Comparison of ENCODE assay signal across 9 mouse cellular contexts in the genomic region with DNA sequence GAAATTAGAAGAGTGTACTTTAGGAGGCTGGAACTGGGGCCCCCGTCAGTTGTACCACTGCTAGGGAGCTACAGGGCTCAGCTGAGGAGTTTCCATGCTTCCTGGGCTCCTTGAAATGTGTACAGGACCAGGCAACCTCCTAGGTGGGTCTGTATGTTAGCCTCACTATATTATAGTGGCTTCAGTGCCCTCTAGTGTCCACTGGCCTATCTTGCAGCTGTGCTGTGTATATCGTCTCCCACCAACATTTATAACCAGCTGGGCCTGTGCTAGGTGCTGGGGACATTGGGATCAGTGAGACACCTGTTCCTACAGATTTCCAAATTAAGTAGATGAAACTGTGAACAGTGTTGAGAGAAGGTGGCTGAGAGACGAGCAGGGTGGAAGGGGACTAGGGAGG. TPM values are rescaled to one million over a fixed set of nuclear protein-coding genes. Genes with fewer than 3 reads are reported as not detected.
DNase-seq lines count a peak whose midpoint lies in the region; TF ChIP-seq lines count a peak whose summit lies in the region.
"Had no signal": no experiment of that assay in that cellular context is flagged by ENCODE, and none has a peak within 500 bp of the region (broad histone marks: within the 10 kb centered on the region; RNA-seq: fewer than 3 reads in every experiment).

No protein-coding gene starts in this region.

- no peak overlapping the region for H3K4me3 ChIP-seq in MEL (ENCODE audit: control insufficient read depth in 1 of 2, insufficient read depth in 1 of 2, low read depth in 2 of 2, low read length in 2 of 2)
- H3K4me3 ChIP-seq: embryonic facial prominence, embryonic 12.5 days had no signal

- H3K27ac ChIP-seq in MEL (ENCODE audit: control insufficient read depth, low read depth, low read length): no peak overlapping the region
- H3K27ac ChIP-seq: embryonic facial prominence, embryonic 12.5 days had no signal

- peak; percentile 63 to 82 (median 78) for TF ChIP-seq CTCF in MEL (IDR thresholded peaks at IDR 0.05 in 2 of 3, conservative IDR thresholded peaks at IDR 0.05 in 1 of 3; ENCODE audit: control insufficient read depth in 1 of 3, insufficient read depth in 1 of 3, low read depth in 2 of 3, low read length in 3 of 3, poor library complexity in 1 of 3, severe bottlenecking in 1 of 3)

- H3K27me3 ChIP-seq in MEL (ENCODE audit: control insufficient read depth in 1 of 2, insufficient read depth in 2 of 2, low read length in 2 of 2): no peaks in the 10 kb centered on the region

- H3K9me3 ChIP-seq in MEL (replicated peaks; ENCODE audit: insufficient read depth, low read length): no peaks in the 10 kb centered on the region
- H3K9me3 ChIP-seq: embryonic facial prominence, embryonic 12.5 days had no signal

- H3K4me1 ChIP-seq in MEL (ENCODE audit: control insufficient read depth in 1 of 2, insufficient read depth in 2 of 2, low read length in 2 of 2): peaks cover 0 to 13% of the 10 kb centered on the region in 2 experiments; a peak in 1 of 4 replicates

- no peaks in the 10 kb centered on the region for H3K36me3 ChIP-seq in MEL (ENCODE audit: control insufficient read depth in 1 of 2, insufficient read depth in 2 of 2, low read length in 2 of 2)
- H3K36me3 ChIP-seq: embryonic facial prominence, embryonic 12.5 days had no signal

- DNase-seq in left cerebral cortex, postnatal 10 days (ENCODE audit: extremely low spot score in 1 of 2, low spot score in 2 of 2): peak; percentile 13 to 39
- no peak for DNase-seq in left cerebral cortex, adult 11 months (ENCODE audit: low spot score)
- DNase-seq in MEL (ENCODE audit: low read depth, low spot score): peak; percentile 63
- peak; percentile 74 to 77 for DNase-seq in cerebellum, postnatal 10 days
- peak; percentile 68 to 69 for DNase-seq in heart, postnatal 10 days
- peak; percentile 46 to 68 for DNase-seq in kidney, postnatal 36 days
- DNase-seq in mesoderm, embryonic 11.5 days (ENCODE audit: low read depth, low spot score): peak; percentile 50
- DNase-seq in thymus, postnatal 4 days: peak; percentile 45

- intact Hi-C loops in left cerebral cortex, postnatal 10 days (cut with DNase I): no loop called here
- intact Hi-C loops in heart, postnatal 10 days (cut with DNase I): loop anchor here (1.0 kb wide), 1 partner anchor 43 kb away; no protein-coding TSS in a partner anchor

- TF ChIP-seq RAD21 in MEL (IDR thresholded peaks at IDR 0.05; ENCODE audit: low read depth, low read length): peak; percentile 77

- H3K79me2 ChIP-seq in MEL (ENCODE audit: control insufficient read depth, insufficient read depth, low read length, poor library complexity): no peaks in the 10 kb centered on the region

- no peak for TF ChIP-seq POLR2A in MEL (IDR thresholded peaks at IDR 0.05; ENCODE audit: control insufficient read depth in 1 of 2, insufficient read depth in 1 of 2, low read depth in 1 of 2, low read length in 2 of 2, poor library complexity in 1 of 2)

- TF ChIP-seq EP300 in MEL (IDR thresholded peaks at IDR 0.05; ENCODE audit: low read depth in 1 of 2, low read length in 2 of 2): no peak

- no peak overlapping the region for H3K9ac ChIP-seq in MEL (ENCODE audit: control insufficient read depth, low read depth, low read length, poor library complexity, severe bottlenecking)
- H3K9ac ChIP-seq: embryonic facial prominence, embryonic 12.5 days had no signal

TF ChIP-seq in MEL, 35 proteins besides CTCF, POLR2A, EP300 and RAD21:
- no peak for TF ChIP-seq POLR2AphosphoS5 (IDR thresholded peaks at IDR 0.05; ENCODE audit: borderline replicate concordance, low read depth, low read length)
- peak; percentile 46; the same call in 1 of the 2 replicates for TF ChIP-seq ZC3H11A (IDR thresholded peaks at IDR 0.05; ENCODE audit: low read depth, low read length)
- TF ChIP-seq SMC3 (IDR thresholded peaks at IDR 0.05; ENCODE audit: low read depth, low read length): peak; percentile 71
- no peak for TF ChIP-seq POLR2AphosphoS2 (IDR thresholded peaks at IDR 0.05; ENCODE audit: low read length)

RNA-seq across cellular contexts. Expression of gene Iqsec2, which starts 31.2 kb away (rescaled TPM):
- total RNA-seq in left cerebral cortex, postnatal 10 days (2021): 100 to 1,000 TPM; 105 to 110 TPM
- 0.19 and 0.39 TPM in 2 replicates for total RNA-seq in MEL (2012; rRNA removed)
- 1 to 10 TPM in 1 of 2 experiments, not detected in 1; 1.7 TPM for polyA plus RNA-seq in MEL (2012; ENCODE audit: insufficient read depth in 1 of 2, insufficient read length in 2 of 2, low read depth in 1 of 2, low replicate concordance in 2 of 2, missing spikeins in 1 of 2)
- 10 to 100 TPM; 66.9 to 69.9 TPM for total RNA-seq in heart, postnatal 10 days (2021)

RNA-seq across cellular contexts. Expression of gene Kdm5c, which starts 57.5 kb away (rescaled TPM):
- total RNA-seq in left cerebral cortex, postnatal 10 days (2021): 10 to 100 TPM; 55.0 to 70.7 TPM
- total RNA-seq in MEL (2012; rRNA removed): 102 and 107 TPM in 2 replicates
- polyA plus RNA-seq in MEL (2012; ENCODE audit: insufficient read depth in 1 of 2, insufficient read length in 2 of 2, low read depth in 1 of 2, low replicate concordance in 2 of 2, missing spikeins in 1 of 2): 100 to 1,000 TPM; 127 to 158 TPM
- total RNA-seq in heart, postnatal 10 days (2021): 10 to 100 TPM; 41.7 to 55.2 TPM

Comparison
In these comparisons a context has a peak if more than half of its experiments do, and no peak if none do; other contexts are left out.
1. RNA of gene Iqsec2, which starts 31.2 kb away (total RNA-seq): 105 to 110 TPM in left cerebral cortex, postnatal 10 days and 66.9 to 69.9 TPM in heart, postnatal 10 days; 0.19 to 0.39 TPM in MEL; every median in the first group is over 10 times any median in the second.